Mouse (Mus musculus) embryonic facial prominence, embryonic 12.5 days (tissue): ENCODE data around the gene 2900026A02Rik. TPM values are rescaled to one million over a fixed set of nuclear protein-coding genes. Genes with fewer than 3 reads are reported as not detected.

ENCODE experiments used
- ATAC-seq: fragments of 200-750 bp; cut with Nextera tagmentation; 2 replicates; pipeline ENCODE4 v1.8.0; 2017; ENCODE audit not compliant: insufficient number of reproducible peaks, insufficient read depth, low FRiP score, low TSS enrichment
- H3K27ac ChIP-seq: fragments of 300-500 bp; sonication (generic); 2 replicates; pipeline ENCODE4 v1.5.1; 2016; ENCODE audit warnings: mild to moderate bottlenecking
- H3K27me3 ChIP-seq: fragments of 300-500 bp; sonication (generic); 2 replicates; pipeline ENCODE4 v1.6.1; 2016; ENCODE audit warnings: mild to moderate bottlenecking, moderate library complexity
- H3K36me3 ChIP-seq: fragments of 300-500 bp; sonication (generic); 2 replicates; pipeline ENCODE4 v1.6.1; 2016; ENCODE audit warnings: mild to moderate bottlenecking
- H3K4me1 ChIP-seq: fragments of 300-500 bp; sonication (generic); 2 replicates; pipeline ENCODE4 v1.6.1; 2016
- H3K4me2 ChIP-seq: fragments of 300-500 bp; sonication (generic); replicated peaks from 2 replicates; pipeline ENCODE4 v1.6.1; 2016; ENCODE audit warnings: mild to moderate bottlenecking, moderate library complexity
- H3K4me3 ChIP-seq: fragments of 300-500 bp; sonication (generic); 2 replicates; pipeline ENCODE4 v1.5.1; 2016; ENCODE audit warnings: mild to moderate bottlenecking
- H3K9ac ChIP-seq: fragments of 300-500 bp; sonication (generic); 2 replicates; pipeline ENCODE4 v1.6.1; 2016; ENCODE audit warnings: mild to moderate bottlenecking, moderate library complexity
- H3K9me3 ChIP-seq: fragments of 300-500 bp; sonication (generic); 2 replicates; pipeline ENCODE4 v1.6.1; 2016; ENCODE audit warnings: mild to moderate bottlenecking, moderate library complexity
- WGBS: fragments of 180-500 bp; shearing (Covaris S2); methylation state at CpG from one replicate; pipeline ENCODE4 v1.1.7; 2016; 5-methylcytosine and 5-hydroxymethylcytosine counted together
- polyA plus RNA-seq: library from polyadenylated mRNA; unstranded; fragments of >200 nt; fragmentation: Nextera tagmentation; extraction: Ambion mirVana; gene quantifications from 2 replicates; pipeline ENCODE4 v1.2.1, GENCODE M21; 2016

Gene 2900026A02Rik
- polyA plus RNA-seq, 1 experiment from 2014 or later = 5.8 TPM

- peaks cover 11% of the 10 kb centered on the region for H3K4me1 ChIP-seq
- H3K27me3 ChIP-seq = peaks cover 25% of the 10 kb centered on the region
- H3K36me3 ChIP-seq = no peaks in the 10 kb centered on the region
- H3K27ac ChIP-seq = no peak overlapping the region
- WGBS = 3% methylated on average over 63 of the region's 64 CpGs
- H3K4me2 ChIP-seq = peak overlapping the region; percentile 98
- H3K9ac ChIP-seq = peak overlapping the region; percentile 71
- peaks cover 3% of the 10 kb centered on the region; the same call in 1 of the 2 replicates for H3K9me3 ChIP-seq
- ATAC-seq = no peak
- H3K4me3 ChIP-seq = peak overlapping the region; percentile 48
Measured at GRCm38 (mm10) chr5:113220383-113221146, 471 bp downstream of the 2900026A02Rik start.

- no peak overlapping the region for H3K27ac ChIP-seq
- ATAC-seq = no peak
- H3K27me3 ChIP-seq = peaks cover 25% of the 10 kb centered on the region
- H3K9me3 ChIP-seq = peaks cover 3% of the 10 kb centered on the region; the same call in 1 of the 2 replicates
- peaks cover 6% of the 10 kb centered on the region; the same call in 1 of the 2 replicates for H3K4me1 ChIP-seq
- no peaks in the 10 kb centered on the region for H3K36me3 ChIP-seq
- WGBS = 58% methylated on average over 7 of the region's 7 CpGs
- H3K4me2 ChIP-seq = no peak overlapping the region
- H3K9ac ChIP-seq = no peak overlapping the region
- no peak overlapping the region for H3K4me3 ChIP-seq
Measured at GRCm38 (mm10) chr5:113219876-113220275, 1.2 kb downstream of the 2900026A02Rik start.

- H3K4me2 ChIP-seq = no peak overlapping the region
- 69% methylated on average over 6 of the region's 6 CpGs for WGBS
- H3K4me3 ChIP-seq = no peak overlapping the region
- H3K4me1 ChIP-seq = peaks cover 9% of the 10 kb centered on the region
- no peak overlapping the region for H3K9ac ChIP-seq
- peaks cover 3% of the 10 kb centered on the region; the same call in 1 of the 2 replicates for H3K9me3 ChIP-seq
- H3K36me3 ChIP-seq = no peaks in the 10 kb centered on the region
- H3K27me3 ChIP-seq = peaks cover 25% of the 10 kb centered on the region
- H3K27ac ChIP-seq = no peak overlapping the region
- ATAC-seq = no peak
Measured at GRCm38 (mm10) chr5:113219450-113219849, 1.6 kb downstream of the 2900026A02Rik start.

- Histone ChIP-seq H3K27ac (no peak overlapping the region), H3K9ac (no peak overlapping the region), H3K4me3 (no peak overlapping the region), H3K4me2 (no peak overlapping the region), H3K9me3 (peaks cover 3% of the 10 kb centered on the region; the same call in 1 of the 2 replicates), H3K27me3 (peaks cover 25% of the 10 kb centered on the region), H3K36me3 (no peaks in the 10 kb centered on the region), H3K4me1 (peaks cover 12% of the 10 kb centered on the region)
- WGBS = 62% methylated on average over 17 of the region's 17 CpGs
- ATAC-seq = no peak
Measured at GRCm38 (mm10) chr5:113218617-113219235, 2.3 kb downstream of the 2900026A02Rik start.

GRCm38 (mm10) chr5:113217076-113217475, 4.0 kb downstream of the 2900026A02Rik start:
- 85% methylated on average over 12 of the region's 12 CpGs for WGBS
- H3K9me3 ChIP-seq = peaks cover 3% of the 10 kb centered on the region; the same call in 1 of the 2 replicates
- H3K27me3 ChIP-seq = peaks cover 25% of the 10 kb centered on the region
- ATAC-seq = no peak
- no peak overlapping the region for H3K27ac ChIP-seq
- H3K9ac ChIP-seq = no peak overlapping the region
- H3K4me2 ChIP-seq = no peak overlapping the region
- H3K4me1 ChIP-seq = peaks cover 12% of the 10 kb centered on the region
- H3K36me3 ChIP-seq = no peaks in the 10 kb centered on the region
- no peak overlapping the region for H3K4me3 ChIP-seq

- H3K27ac ChIP-seq = no peak overlapping the region
- no peak overlapping the region for H3K4me3 ChIP-seq
- H3K27me3 ChIP-seq = peaks cover 25% of the 10 kb centered on the region
- 71% methylated on average over 14 of the region's 14 CpGs for WGBS
- no peak for ATAC-seq
- H3K4me1 ChIP-seq = peaks cover 12% of the 10 kb centered on the region
- no peaks in the 10 kb centered on the region for H3K36me3 ChIP-seq
- H3K9me3 ChIP-seq = peaks cover 1% of the 10 kb centered on the region; the same call in 1 of the 2 replicates
- no peak overlapping the region for H3K9ac ChIP-seq
- H3K4me2 ChIP-seq = no peak overlapping the region
Measured at GRCm38 (mm10) chr5:113216328-113216960, 4.6 kb downstream of the 2900026A02Rik start.

GRCm38 (mm10) chr5:113215610-113216011, 5.4 kb downstream of the 2900026A02Rik start:
- H3K27me3 ChIP-seq = peaks cover 18% of the 10 kb centered on the region
- H3K9ac ChIP-seq = no peak overlapping the region
- H3K4me1 ChIP-seq = peaks cover 9% of the 10 kb centered on the region
- no peaks in the 10 kb centered on the region for H3K9me3 ChIP-seq
- H3K36me3 ChIP-seq = no peaks in the 10 kb centered on the region
- no peak overlapping the region for H3K4me3 ChIP-seq
- 82% methylated on average over 9 of the region's 9 CpGs for WGBS
- no peak overlapping the region for H3K4me2 ChIP-seq
- no peak overlapping the region for H3K27ac ChIP-seq
- no peak for ATAC-seq

GRCm38 (mm10) chr5:113214455-113214854, 6.6 kb downstream of the 2900026A02Rik start:
- Histone ChIP-seq H3K9ac (no peak overlapping the region), H3K4me2 (no peak overlapping the region), H3K36me3 (no peaks in the 10 kb centered on the region), H3K9me3 (no peaks in the 10 kb centered on the region), H3K4me1 (peaks cover 8% of the 10 kb centered on the region), H3K27me3 (peaks cover 8% of the 10 kb centered on the region), H3K4me3 (no peak overlapping the region), H3K27ac (0 out of 2 replicates have a peak overlapping the region, but pooled peaks have one; percentile 9)
- no peak for ATAC-seq
- WGBS = 55% methylated on average over 11 of the region's 11 CpGs

- H3K9me3 ChIP-seq = no peaks in the 10 kb centered on the region
- H3K4me1 ChIP-seq = peaks cover 12% of the 10 kb centered on the region
- H3K9ac ChIP-seq = no peak overlapping the region
- 0 out of 2 replicates have a peak overlapping the region, but pooled peaks have one; percentile 9 for H3K27ac ChIP-seq
- no peak overlapping the region for H3K4me3 ChIP-seq
- no peaks in the 10 kb centered on the region for H3K36me3 ChIP-seq
- H3K4me2 ChIP-seq = no peak overlapping the region
- H3K27me3 ChIP-seq = peaks cover 3% of the 10 kb centered on the region
- 92% methylated on average over 8 of the region's 8 CpGs for WGBS
- no peak for ATAC-seq
Measured at GRCm38 (mm10) chr5:113214041-113214440, 7.0 kb downstream of the 2900026A02Rik start.

- WGBS = 71% methylated on average over 10 of the region's 10 CpGs
- no peak for ATAC-seq
- peaks cover 17% of the 10 kb centered on the region for H3K4me1 ChIP-seq
Measured at GRCm38 (mm10) chr5:113212156-113212835, 8.7 kb downstream of the 2900026A02Rik start.

GRCm38 (mm10) chr5:113210314-113210713, 10.7 kb downstream of the 2900026A02Rik start:
- ATAC-seq = no peak
- 81% methylated on average over 6 of the region's 6 CpGs for WGBS
- Histone ChIP-seq H3K27ac (peak overlapping the region; percentile 46; the same call in 1 of the 2 replicates), H3K9ac (no peak overlapping the region), H3K9me3 (no peaks in the 10 kb centered on the region), H3K36me3 (no peaks in the 10 kb centered on the region), H3K4me3 (no peak overlapping the region), H3K4me1 (peaks cover 28% of the 10 kb centered on the region), H3K27me3 (no peaks in the 10 kb centered on the region), H3K4me2 (no peak overlapping the region)

More at GRCm38 (mm10) chr5:113212156-113212835, 8.7 kb downstream of the 2900026A02Rik start:
- Histone ChIP-seq H3K9ac (no peak overlapping the region), H3K36me3 (no peaks in the 10 kb centered on the region), H3K4me3 (no peak overlapping the region), H3K27ac (no peak overlapping the region), H3K9me3 (no peaks in the 10 kb centered on the region), H3K4me2 (no peak overlapping the region), H3K27me3 (no peaks in the 10 kb centered on the region)
